Mouse (Mus musculus): ENCODE measurements at regions not wholly inside any gene's neighbourhood (a gene's known extent, or its start where the extent isn't known, plus 50 kb on each side); places are given as distances from the start of the nearest gene placed in this dataset.
A peak's percentile ranks its signal among the peaks of the same experiment; 100 is the strongest.
"Not testable (repeated sequence)": the region's sequence is repeated elsewhere in the genome, so short reads cannot be mapped to it uniquely, and the experiment has no call there.

- no peak for DNase-seq (ENCODE audit: low read depth, low spot score)
- ChIA-PET POLR2A (no interaction called here), CTCF (no interaction called here)
- in situ Hi-C loops (cut with MboI; ENCODE audit: low pct_unique_long_range_greater_than_20kb) = no loop called here
- no peaks in the 10 kb centered on the region for H3K27me3 ChIP-seq
- ATAC-seq = no peak
- no peak for TF ChIP-seq CTCF (IDR thresholded peaks at IDR 0.05)
These were observed 214.0 kb upstream of the Castor2 start for GRCm38 (mm10) chr5:133885507-133885906.

DNA sequence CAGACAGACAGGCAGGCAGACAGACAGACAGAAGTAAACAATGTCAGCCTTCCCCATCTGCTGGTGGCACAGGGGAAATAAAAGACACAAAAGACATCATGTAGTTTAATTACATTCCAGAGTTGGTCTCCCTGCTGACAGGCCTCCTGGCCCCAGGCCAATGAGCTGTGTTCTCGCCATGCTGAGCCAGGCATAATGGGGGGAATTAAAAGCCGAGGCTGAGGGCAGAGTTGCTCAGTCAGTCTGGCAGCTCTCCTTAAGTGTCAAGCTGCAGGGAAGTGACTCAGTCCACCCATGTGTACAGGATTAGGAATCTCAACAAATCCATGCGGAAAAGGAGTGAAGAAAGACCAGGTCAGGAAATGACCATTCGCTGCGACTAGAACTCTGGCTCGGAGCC lies 214.5 kb upstream of the Castor2 start:
- no peak for DNase-seq (ENCODE audit: low read depth, low spot score)
- no peak for TF ChIP-seq CTCF (IDR thresholded peaks at IDR 0.05)

DNA sequence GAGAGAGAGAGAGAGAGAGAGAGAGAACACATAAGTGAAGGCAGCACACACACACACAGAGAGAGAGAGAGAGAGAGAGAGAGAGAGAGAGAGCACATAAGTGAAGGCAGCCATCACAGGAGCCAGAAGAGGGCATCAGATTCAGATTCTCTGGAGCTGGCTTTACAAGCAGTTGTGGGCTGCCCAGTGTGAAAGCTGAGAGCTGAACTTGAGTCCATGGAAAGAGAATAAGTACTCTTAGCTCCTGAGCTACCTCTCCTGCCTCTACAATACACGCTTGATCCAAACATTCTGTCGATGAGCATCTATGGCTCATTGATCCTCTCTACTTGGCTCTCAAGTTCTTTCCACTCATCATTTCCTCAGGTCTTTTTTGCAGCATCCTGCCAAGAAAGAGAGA lies 214.9 kb upstream of the Castor2 start:
- ATAC-seq (no peak), DNase-seq (ENCODE audit: low read depth, low spot score) (no peak)
- CTCF ChIA-PET = no interaction called here
- no peak for TF ChIP-seq CTCF (IDR thresholded peaks at IDR 0.05)
- in situ Hi-C loops (cut with MboI; ENCODE audit: low pct_unique_long_range_greater_than_20kb) = no loop called here
- no peaks in the 10 kb centered on the region for H3K27me3 ChIP-seq
- POLR2A ChIA-PET = no interaction called here

More for the DNA sequence above, 214.5 kb upstream of the Castor2 start:
- ATAC-seq = no peak
- CTCF ChIA-PET = no interaction called here
- POLR2A ChIA-PET = no interaction called here
- no peaks in the 10 kb centered on the region for H3K27me3 ChIP-seq
- in situ Hi-C loops (cut with MboI; ENCODE audit: low pct_unique_long_range_greater_than_20kb) = no loop called here

DNA sequence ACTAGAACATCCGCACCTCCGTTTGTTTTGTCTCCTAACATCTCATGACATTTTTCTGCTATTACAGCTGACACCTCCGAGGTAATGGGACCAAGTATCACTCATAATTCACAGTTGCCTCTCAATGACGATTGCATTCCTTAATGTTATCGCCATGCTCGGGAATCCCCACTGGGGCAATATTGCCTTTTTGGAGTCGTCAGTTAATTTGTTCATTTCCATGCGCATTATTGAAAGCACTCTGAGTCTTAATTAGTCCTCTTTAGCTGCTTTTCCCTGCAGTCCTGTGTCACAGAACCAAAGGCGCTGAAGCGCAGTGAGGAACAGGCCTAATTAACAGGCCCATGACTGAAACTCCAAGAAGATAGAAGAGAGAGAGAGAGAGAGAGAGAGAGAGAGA lies 255.0 kb upstream of the Castor2 start:
- in situ Hi-C loops (cut with MboI; ENCODE audit: low pct_unique_long_range_greater_than_20kb) = no loop called here
- no peak for DNase-seq (ENCODE audit: low read depth, low spot score)
- no peak for TF ChIP-seq CTCF (IDR thresholded peaks at IDR 0.05)
- H3K27me3 ChIP-seq = no peaks in the 10 kb centered on the region
- POLR2A ChIA-PET = no interaction called here
- ATAC-seq = no peak
- CTCF ChIA-PET = no interaction called here

GRCm38 (mm10) chr5:133842059-133842706 lies 257.3 kb upstream of the Castor2 start:
- H3K27me3 ChIP-seq; CTCF ChIA-PET; in situ Hi-C loops (cut with MboI; ENCODE audit: low pct_unique_long_range_greater_than_20kb); DNase-seq (ENCODE audit: low read depth, low spot score); POLR2A ChIA-PET: not testable (repeated sequence)
- ATAC-seq = peak; percentile 39

GRCm38 (mm10) chr5:133838286-133838685 lies 261.2 kb upstream of the Castor2 start:
- ATAC-seq (no peak), DNase-seq (ENCODE audit: low read depth, low spot score) (no peak)
- ChIA-PET CTCF (no interaction called here), POLR2A (no interaction called here)
- in situ Hi-C loops (cut with MboI; ENCODE audit: low pct_unique_long_range_greater_than_20kb) = no loop called here
- H3K27me3 ChIP-seq = no peaks in the 10 kb centered on the region
- no peak for TF ChIP-seq CTCF (IDR thresholded peaks at IDR 0.05)

DNA sequence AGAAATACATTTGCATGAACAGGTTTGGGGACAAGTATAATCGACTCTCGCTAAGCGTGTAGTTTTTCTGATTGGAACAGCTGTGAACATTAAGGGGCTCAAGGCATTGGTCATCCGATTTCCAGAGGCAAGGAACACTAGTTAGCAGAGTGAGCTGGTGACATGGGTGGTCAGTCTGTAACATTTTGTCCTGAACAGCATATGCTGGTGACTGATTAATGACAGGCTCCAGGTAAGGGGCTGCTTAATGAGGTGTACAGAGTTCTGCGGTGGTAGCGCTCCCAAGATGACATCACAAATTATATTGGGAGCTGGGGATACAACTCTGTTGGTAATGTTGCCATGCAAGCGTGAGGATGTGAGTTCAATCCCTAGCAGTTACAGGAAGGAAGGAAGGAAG lies 266.3 kb upstream of the Castor2 start:
- ChIA-PET POLR2A (no interaction called here), CTCF (no interaction called here)
- in situ Hi-C loops (cut with MboI; ENCODE audit: low pct_unique_long_range_greater_than_20kb) = no loop called here
- DNase-seq (ENCODE audit: low read depth, low spot score) = no peak
- TF ChIP-seq CTCF (IDR thresholded peaks at IDR 0.05) = no peak
- ATAC-seq = no peak
- H3K27me3 ChIP-seq = no peaks in the 10 kb centered on the region

DNA sequence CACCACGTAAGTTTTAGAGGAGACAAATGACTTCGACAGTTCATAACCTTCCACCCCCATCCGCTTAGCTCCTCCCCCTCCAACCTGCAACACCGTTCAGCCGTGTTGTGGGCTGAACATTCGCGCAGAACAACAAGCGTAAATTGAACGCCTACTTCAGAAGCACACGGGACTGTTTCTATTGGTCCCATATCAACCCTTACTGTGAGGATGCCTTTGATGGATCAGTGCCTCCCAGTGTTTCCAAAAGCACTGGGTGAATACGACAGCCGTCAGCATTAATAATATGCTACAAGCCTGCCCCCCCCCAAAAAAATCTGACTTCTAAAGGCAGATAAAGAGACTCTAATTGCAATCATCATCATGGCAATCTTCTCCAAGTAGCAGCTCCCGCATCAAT lies 271.3 kb upstream of the Castor2 start:
- in situ Hi-C loops (cut with MboI; ENCODE audit: low pct_unique_long_range_greater_than_20kb) = no loop called here
- no peak for TF ChIP-seq CTCF (IDR thresholded peaks at IDR 0.05)
- H3K27me3 ChIP-seq = no peaks in the 10 kb centered on the region
- no peak for ATAC-seq
- DNase-seq (ENCODE audit: low read depth, low spot score) = no peak
- ChIA-PET POLR2A (no interaction called here), CTCF (no interaction called here)

DNA sequence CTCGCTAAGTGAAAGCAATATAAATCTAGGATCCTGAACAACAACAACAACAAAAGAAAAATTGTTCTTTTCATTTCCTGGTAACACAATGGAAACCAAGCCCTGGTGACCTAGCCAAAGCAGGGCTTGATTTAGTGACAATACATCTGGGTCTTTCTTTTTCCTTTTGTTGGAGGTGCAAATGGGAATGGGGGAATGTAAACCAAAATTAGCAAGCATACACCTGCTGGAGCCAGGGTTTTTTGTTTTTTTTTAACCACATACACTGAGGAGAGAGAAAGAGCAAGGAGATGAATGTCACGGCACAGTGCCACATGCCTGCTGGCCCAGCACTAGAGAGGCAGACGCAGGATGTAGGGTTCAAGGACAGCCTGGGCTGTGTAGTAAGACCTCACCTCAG lies 275.6 kb upstream of the Castor2 start:
- CTCF ChIA-PET = interaction anchor here (0.9 kb wide), 1 partner anchor 103 kb away, joined by 3 read pairs; no protein-coding TSS in a partner anchor
- TF ChIP-seq CTCF (IDR thresholded peaks at IDR 0.05) = no peak
- POLR2A ChIA-PET = no interaction called here
- in situ Hi-C loops (cut with MboI; ENCODE audit: low pct_unique_long_range_greater_than_20kb) = no loop called here
- no peaks in the 10 kb centered on the region for H3K27me3 ChIP-seq
- DNase-seq (ENCODE audit: low read depth, low spot score) = no peak
- no peak for ATAC-seq

- DNase-seq (ENCODE audit: low read depth, low spot score) (no peak), ATAC-seq (no peak)
- in situ Hi-C loops (cut with MboI; ENCODE audit: low pct_unique_long_range_greater_than_20kb) = no loop called here
- ChIA-PET POLR2A (no interaction called here), CTCF (no interaction called here)
- no peak for TF ChIP-seq CTCF (IDR thresholded peaks at IDR 0.05)
- H3K27me3 ChIP-seq = no peaks in the 10 kb centered on the region
These were observed 278.2 kb upstream of the Castor2 start for GRCm38 (mm10) chr5:133821273-133821672.

DNA sequence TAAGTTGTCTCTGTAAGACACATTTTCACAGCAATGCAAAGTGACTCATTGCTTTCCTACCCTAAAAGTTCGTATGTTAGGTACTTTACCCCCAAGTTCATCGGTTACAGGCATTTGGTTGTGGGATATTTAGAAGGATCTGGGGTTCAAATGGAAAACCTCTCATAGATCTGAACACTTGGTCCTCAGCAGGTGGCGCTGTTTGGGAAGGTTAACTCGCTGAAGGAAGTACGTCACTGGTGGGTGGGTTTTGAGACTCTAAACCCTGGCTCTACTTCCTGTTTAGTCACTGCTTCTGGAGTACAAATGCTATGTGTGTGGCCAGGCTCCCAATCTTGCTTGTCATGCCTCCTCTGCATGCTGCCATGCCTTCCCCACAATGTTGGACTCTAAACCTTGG lies 284.0 kb upstream of the Castor2 start:
- DNase-seq (ENCODE audit: low read depth, low spot score) = no peak
- TF ChIP-seq CTCF (IDR thresholded peaks at IDR 0.05) = peak; percentile 18
- POLR2A ChIA-PET = no interaction called here
- CTCF ChIA-PET = no interaction called here
- no peaks in the 10 kb centered on the region for H3K27me3 ChIP-seq
- in situ Hi-C loops (cut with MboI; ENCODE audit: low pct_unique_long_range_greater_than_20kb) = no loop called here
- ATAC-seq = no peak

GRCm38 (mm10) chr5:133814436-133814835 lies 285.1 kb upstream of the Castor2 start:
- TF ChIP-seq CTCF (IDR thresholded peaks at IDR 0.05) = no peak
- ChIA-PET CTCF (no interaction called here), POLR2A (no interaction called here)
- H3K27me3 ChIP-seq = no peaks in the 10 kb centered on the region
- ATAC-seq (no peak), DNase-seq (ENCODE audit: low read depth, low spot score) (no peak)
- in situ Hi-C loops (cut with MboI; ENCODE audit: low pct_unique_long_range_greater_than_20kb) = no loop called here
